Mouse (Mus musculus) heart, adult 2 months (tissue): Measurements from ENCODE around the gene Zswim4. TPM values are rescaled to one million over a fixed set of nuclear protein-coding genes. Genes with fewer than 3 reads are reported as not detected.
A peak's percentile ranks its signal among the peaks of the same experiment; 100 is the strongest.

Experiments used
- DNase-seq, 2 experiments: peaks; one replicate each; pipeline ENCODE4 v3.0.0; 2021
- H3K27ac ChIP-seq: fragments of 200-600 bp; 2 replicates; pipeline ENCODE4 v1.8.1; 2022
- H3K27me3 ChIP-seq: fragments of 200-500 bp; 2 replicates; pipeline ENCODE4 v1.6.1; 2012; ENCODE audit warnings: mild to moderate bottlenecking, low read length, inconsistent platforms, mixed read lengths; ENCODE audit not compliant: control insufficient read depth, insufficient read depth
- H3K36me3 ChIP-seq: fragments of 200-500 bp; 2 replicates; pipeline ENCODE4 v1.6.1; 2012; ENCODE audit warnings: low read length, inconsistent platforms; ENCODE audit not compliant: control insufficient read depth, insufficient read depth
- H3K4me1 ChIP-seq: fragments of 200-500 bp; 2 replicates; pipeline ENCODE4 v1.6.1; 2011; ENCODE audit warnings: low read length; ENCODE audit not compliant: control insufficient read depth, insufficient read depth
- H3K4me3 ChIP-seq: fragments of 200-600 bp; 2 replicates; pipeline ENCODE4 v1.8.1; 2022
- H3K79me2 ChIP-seq: fragments of 200-500 bp; replicated peaks from 2 replicates; pipeline ENCODE4 v1.6.1; 2012; ENCODE audit warnings: mild to moderate bottlenecking, inconsistent platforms, low read length, moderate library complexity, mixed read lengths; ENCODE audit not compliant: control insufficient read depth, insufficient read depth
- H3K9ac ChIP-seq: fragments of 200-500 bp; 2 replicates; pipeline ENCODE4 v1.6.1; 2012; ENCODE audit warnings: low read depth, mild to moderate bottlenecking, control low read depth, inconsistent platforms, low read length, mixed read lengths
- CTCF ChIP-seq: fragments of 200-600 bp; IDR thresholded peaks from 2 replicates; pipeline ENCODE4 v1.8.1; 2022; ENCODE audit warnings: antibody characterized with exemption, mild to moderate bottlenecking, moderate library complexity
- EP300 ChIP-seq: fragments of 200-500 bp; IDR thresholded peaks from 2 replicates; pipeline ENCODE4 v1.6.1; 2011; ENCODE audit warnings: low read depth, low read length, control low read depth; ENCODE audit not compliant: insufficient read depth
- POLR2A ChIP-seq: fragments of 200-500 bp; IDR thresholded peaks from 2 replicates; pipeline ENCODE4 v1.6.1; 2011; ENCODE audit warnings: mild to moderate bottlenecking, low read depth, low read length, control low read depth; ENCODE audit not compliant: insufficient read depth
- WGBS: fragments of 180-500 bp; shearing (Covaris S2); methylation state at CpG from one replicate; pipeline ENCODE4 v1.1.7; 2018; 5-methylcytosine and 5-hydroxymethylcytosine counted together
- intact Hi-C: fragments of 180-260 bp; cut with DNase I; formaldehyde crosslinking; loops from one replicate; pipeline ENCODE4 v1.15.1; 2025
- polyA plus RNA-seq: library from polyadenylated mRNA; depleted of rRNA; stranded (reverse); fragments of >200 nt; gene quantifications from 2 replicates; pipeline ENCODE4 v1.2.3, GENCODE M21; 2012
- total RNA-seq, 2 experiments: library from RNA; stranded (reverse); gene quantifications; 2 replicates each; pipeline ENCODE4 v1.2.3; 2021

Zswim4 gene
- total and polyA plus RNA-seq, 3 experiments: 6.8 to 10.4 (median 8.2) TPM

DNA sequence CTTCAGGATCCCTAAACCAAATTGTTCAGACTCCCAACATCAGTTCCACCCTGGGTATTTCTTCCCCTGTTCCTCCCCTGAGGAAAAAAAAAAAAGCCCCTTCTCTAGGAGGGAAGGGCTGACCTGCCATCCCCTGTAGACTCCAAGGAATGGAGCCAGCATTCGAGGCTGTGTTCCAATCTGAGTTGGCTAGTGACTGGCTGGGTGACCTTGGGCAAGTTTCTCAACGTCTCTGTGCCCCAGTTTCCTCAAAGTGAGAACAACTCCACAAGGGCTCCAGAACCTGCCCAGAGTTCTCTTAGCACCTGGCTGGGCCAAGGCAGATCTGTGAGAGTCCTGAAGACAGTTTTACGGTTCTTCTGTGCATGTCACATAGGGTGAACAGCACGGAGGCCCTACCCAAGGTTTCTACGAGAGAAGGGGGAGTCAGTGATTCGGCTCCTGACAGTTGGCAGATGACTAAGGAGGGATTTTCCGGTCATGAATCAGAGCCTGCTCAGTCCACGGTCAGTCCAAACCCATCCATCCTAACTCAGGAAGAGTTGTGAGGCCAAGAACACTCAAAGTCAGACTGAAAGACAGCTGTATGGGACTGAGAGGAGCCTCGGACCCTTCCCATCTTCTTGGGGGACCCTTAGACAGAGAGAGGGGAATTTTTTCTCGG lies 977 bp downstream of the Zswim4 start:
- H3K4me3 ChIP-seq: peak overlapping the region; percentile 88
- H3K27me3 ChIP-seq: no peaks in the 10 kb centered on the region
- H3K9ac ChIP-seq: peak overlapping the region; percentile 93
- no peak for TF ChIP-seq POLR2A
- no peak for TF ChIP-seq EP300
- TF ChIP-seq CTCF: no peak
- H3K36me3 ChIP-seq: no peaks in the 10 kb centered on the region
- WGBS: 7% methylated on average over 10 of the region's 10 CpGs
- H3K27ac ChIP-seq: peak overlapping the region; percentile 95
- intact Hi-C loops: loop anchor here (2.0 kb wide), 1 partner anchor 21 kb away; the partner anchor contains the start of gene Mri1
- H3K79me2 ChIP-seq: peaks cover 2% of the 10 kb centered on the region; the same call in 1 of the 2 replicates
- peak in 1 of 2 experiments; percentile 24 for DNase-seq
- peaks cover 9% of the 10 kb centered on the region for H3K4me1 ChIP-seq

DNA sequence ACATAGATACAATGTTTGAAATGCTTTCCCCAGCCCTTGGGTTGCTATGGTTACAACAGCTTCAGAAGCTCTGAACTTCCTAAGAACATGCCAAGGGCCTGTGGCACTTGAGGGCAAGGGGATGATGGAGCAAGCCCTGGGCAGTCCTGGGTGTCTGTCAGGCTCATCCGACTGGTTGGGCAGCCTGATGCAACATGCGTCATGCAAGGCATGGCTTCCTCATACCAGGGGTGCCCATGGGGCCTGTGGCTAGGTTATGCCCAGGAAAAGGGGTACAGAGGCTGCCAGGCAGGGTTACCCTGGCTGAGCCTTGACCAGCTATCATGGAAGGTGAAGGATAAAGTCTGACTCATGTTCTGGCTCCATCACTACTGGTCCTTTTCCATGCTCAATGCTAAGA lies 3.8 kb downstream of the Zswim4 start:
- peaks cover 2% of the 10 kb centered on the region; the same call in 1 of the 2 replicates for H3K79me2 ChIP-seq
- TF ChIP-seq POLR2A (no peak), EP300 (no peak), CTCF (no peak)
- intact Hi-C loops: no loop called here
- DNase-seq: no peak
- H3K9ac ChIP-seq: no peak overlapping the region
- 90% methylated on average over 2 of the region's 2 CpGs for WGBS
- H3K27ac ChIP-seq: no peak overlapping the region
- H3K4me3 ChIP-seq: no peak overlapping the region
- no peaks in the 10 kb centered on the region for H3K36me3 ChIP-seq
- H3K4me1 ChIP-seq: peaks cover 9% of the 10 kb centered on the region
- no peaks in the 10 kb centered on the region for H3K27me3 ChIP-seq

DNA sequence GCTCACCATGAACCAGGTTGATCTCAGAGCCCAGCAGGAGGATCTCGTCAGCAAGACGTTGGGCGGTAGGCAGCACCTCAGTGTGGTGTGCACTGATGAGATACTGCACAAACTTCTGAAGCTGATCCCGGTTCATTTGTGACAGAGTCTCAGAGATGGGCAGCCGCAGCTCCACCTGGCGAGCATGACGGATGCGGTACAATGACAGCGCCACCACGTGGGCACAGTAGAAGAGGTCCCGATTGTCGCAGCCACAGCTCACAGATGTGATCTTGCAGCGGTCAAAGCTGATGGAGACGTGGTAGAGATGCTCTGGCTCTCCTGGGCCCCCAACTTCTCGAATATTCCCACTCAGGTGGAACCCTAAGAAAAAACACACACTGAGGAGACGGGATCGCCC lies 6.1 kb downstream of the Zswim4 start:
- peaks cover 3% of the 10 kb centered on the region for H3K4me1 ChIP-seq
- intact Hi-C loops: no loop called here
- H3K27ac ChIP-seq: no peak overlapping the region
- H3K4me3 ChIP-seq: no peak overlapping the region
- no peaks in the 10 kb centered on the region for H3K27me3 ChIP-seq
- no peak for DNase-seq
- no peak overlapping the region for H3K9ac ChIP-seq
- TF ChIP-seq CTCF (peak; percentile 42), EP300 (no peak)
- no peaks in the 10 kb centered on the region for H3K36me3 ChIP-seq
- H3K79me2 ChIP-seq: no peaks in the 10 kb centered on the region
- WGBS: 82% methylated on average over 17 of the region's 17 CpGs

DNA sequence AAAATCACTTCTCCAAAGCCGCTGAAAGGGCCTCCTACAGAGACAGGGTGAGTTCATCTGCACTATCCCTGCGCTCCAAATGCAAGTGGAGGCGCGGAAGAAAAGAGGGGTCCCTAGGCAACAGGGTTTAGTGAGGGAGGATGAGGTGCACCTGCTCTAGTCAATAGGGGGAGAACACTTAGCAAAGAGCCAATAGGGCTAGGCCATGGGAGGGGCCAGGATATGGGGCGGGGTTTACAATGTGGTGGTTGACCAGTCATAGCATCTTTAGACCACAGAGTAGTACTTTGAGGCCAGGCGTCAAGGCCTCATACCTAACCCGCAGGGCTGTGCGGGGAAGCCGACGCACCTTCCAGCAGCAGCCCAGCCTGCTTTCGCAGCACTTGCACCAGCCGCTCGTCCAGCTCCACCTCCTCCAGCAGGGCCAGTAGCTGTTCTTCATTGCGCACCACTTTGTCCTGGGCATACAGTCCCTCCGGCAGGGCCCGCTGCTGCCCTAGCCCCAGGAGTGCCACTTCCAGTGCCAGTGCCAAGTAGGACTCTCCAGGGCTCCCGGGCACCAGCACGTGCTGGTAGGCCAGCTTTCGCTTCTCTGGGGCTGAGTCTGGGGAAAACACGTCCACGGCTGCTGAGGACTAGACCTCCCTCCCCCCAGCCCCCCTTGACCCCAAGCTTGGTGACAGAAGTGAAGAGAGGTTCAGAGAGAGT lies 13.4 kb downstream of the Zswim4 start:
- 92% methylated on average over 21 of the region's 21 CpGs for WGBS
- no peaks in the 10 kb centered on the region for H3K36me3 ChIP-seq
- no peaks in the 10 kb centered on the region for H3K27me3 ChIP-seq
- no peaks in the 10 kb centered on the region for H3K79me2 ChIP-seq
- no peaks in the 10 kb centered on the region for H3K4me1 ChIP-seq
- H3K4me3 ChIP-seq: no peak overlapping the region
- intact Hi-C loops: no loop called here
- no peak overlapping the region for H3K27ac ChIP-seq
- no peak for DNase-seq
- no peak overlapping the region for H3K9ac ChIP-seq
- TF ChIP-seq POLR2A (no peak), EP300 (no peak), CTCF (no peak)

DNA sequence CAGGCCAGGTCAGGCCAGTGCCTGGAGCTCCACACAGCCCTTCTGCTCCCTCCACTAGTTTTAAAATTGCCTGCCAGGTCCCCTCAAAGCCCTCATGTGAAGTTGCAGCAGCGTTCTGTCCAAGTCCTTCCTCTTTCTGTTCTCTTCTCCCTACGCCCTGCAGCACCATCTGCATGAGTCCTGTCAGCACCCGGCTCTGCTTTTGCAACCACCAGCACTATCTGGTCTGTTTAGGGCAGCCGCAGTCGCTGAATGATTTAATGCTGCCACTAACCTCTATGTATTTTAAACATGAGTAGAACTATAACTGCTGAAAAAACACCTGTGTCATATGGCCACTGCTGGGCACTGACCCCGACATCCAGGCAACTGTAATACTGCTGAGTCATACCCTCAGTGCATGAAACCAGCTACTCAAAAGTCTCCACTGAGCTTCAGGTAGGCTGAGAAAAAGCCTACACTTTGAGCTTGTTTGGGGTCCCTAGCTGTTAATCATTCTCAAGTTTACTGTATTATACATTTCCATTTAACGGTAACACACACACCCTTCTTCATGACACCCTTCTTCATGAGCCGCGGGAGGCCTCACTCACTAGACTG lies 14.2 kb downstream of the Zswim4 start:
- no peak overlapping the region for H3K9ac ChIP-seq
- H3K27ac ChIP-seq: no peak overlapping the region; the same call in 1 of the 2 replicates
- no peaks in the 10 kb centered on the region for H3K36me3 ChIP-seq
- 85% methylated on average over 9 of the region's 9 CpGs for WGBS
- TF ChIP-seq POLR2A (no peak), CTCF (no peak), EP300 (no peak)
- H3K79me2 ChIP-seq: no peaks in the 10 kb centered on the region
- intact Hi-C loops: no loop called here
- no peak overlapping the region for H3K4me3 ChIP-seq
- no peaks in the 10 kb centered on the region for H3K27me3 ChIP-seq
- peak in 1 of 2 experiments; percentile 46 for DNase-seq
- no peaks in the 10 kb centered on the region for H3K4me1 ChIP-seq

DNA sequence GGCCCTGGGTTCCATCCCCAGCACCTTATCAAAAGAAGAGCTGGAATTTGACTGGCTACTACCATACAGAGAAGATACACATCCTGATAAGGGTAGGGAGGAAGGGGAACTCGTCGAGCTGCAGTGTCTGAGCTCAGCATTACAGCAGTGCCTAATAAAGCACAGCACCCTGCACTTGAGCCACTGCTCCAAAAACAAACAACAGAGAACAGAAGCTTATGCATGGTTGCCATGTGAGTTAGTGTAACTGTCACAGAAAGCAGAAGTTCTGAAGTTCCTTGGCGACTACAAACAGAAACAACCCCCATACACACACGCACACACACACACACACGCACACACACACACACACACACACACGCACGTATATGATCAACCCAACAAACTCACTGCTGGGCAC lies 16.8 kb downstream of the Zswim4 start:
- TF ChIP-seq EP300: no peak
- no peak for TF ChIP-seq CTCF
- TF ChIP-seq POLR2A: no peak
- H3K27me3 ChIP-seq: no peaks in the 10 kb centered on the region
- H3K79me2 ChIP-seq: no peaks in the 10 kb centered on the region
- H3K36me3 ChIP-seq: no peaks in the 10 kb centered on the region
- intact Hi-C loops: no loop called here
- H3K9ac ChIP-seq: no peak overlapping the region
- H3K4me3 ChIP-seq: no peak overlapping the region
- peak in 1 of 2 experiments; percentile 40 for DNase-seq
- no peak overlapping the region for H3K27ac ChIP-seq
- H3K4me1 ChIP-seq: no peaks in the 10 kb centered on the region
- WGBS: 67% methylated on average over 7 of the region's 7 CpGs
